Mouse (Mus musculus) heart, postnatal 25 days (tissue): ENCODE measurements around the gene Fos. TPM values are rescaled to one million over a fixed set of nuclear protein-coding genes. Genes with fewer than 3 reads are reported as not detected.
"Not testable (repeated sequence)": the region's sequence is repeated elsewhere in the genome, so short reads cannot be mapped to it uniquely, and the experiment has no call there.

Experiments used
- DNase-seq: peaks from one replicate; pipeline ENCODE4 v3.0.0; 2022; ENCODE audit warnings: low spot score
- intact Hi-C: fragments of 180-260 bp; cut with DNase I; formaldehyde crosslinking; loops from one replicate; pipeline ENCODE4 v1.15.1; 2025
- total RNA-seq, 2 experiments: library from RNA; stranded (reverse); gene quantifications; 2 replicates each; pipeline ENCODE4 v1.2.3; 2021

The Fos gene
- total RNA-seq, 2 experiments from 2014 or later, result 3.4 to 3.9 TPM

DNA sequence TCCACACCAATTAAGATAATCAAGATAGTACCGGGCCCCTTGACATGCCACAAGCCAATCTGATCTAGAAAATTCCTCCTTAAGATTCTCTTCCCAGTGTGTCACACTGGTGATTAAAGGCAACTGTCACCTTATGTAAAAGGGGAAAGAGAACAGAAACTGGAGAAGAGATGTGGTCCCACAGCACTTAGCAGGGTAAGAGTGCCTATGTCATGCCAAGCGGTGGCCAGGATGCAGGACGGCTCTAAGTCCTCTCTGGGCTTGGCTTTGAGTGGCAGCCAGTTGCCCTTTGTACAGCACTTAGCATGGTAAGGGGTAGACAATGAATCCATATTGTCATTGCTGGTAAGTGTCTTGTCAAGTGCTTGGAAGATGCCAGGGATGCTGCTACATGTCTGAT is 42.2 kb downstream of the Fos start:
- DNase-seq, result no peak
- intact Hi-C loops, result no loop called here

DNA sequence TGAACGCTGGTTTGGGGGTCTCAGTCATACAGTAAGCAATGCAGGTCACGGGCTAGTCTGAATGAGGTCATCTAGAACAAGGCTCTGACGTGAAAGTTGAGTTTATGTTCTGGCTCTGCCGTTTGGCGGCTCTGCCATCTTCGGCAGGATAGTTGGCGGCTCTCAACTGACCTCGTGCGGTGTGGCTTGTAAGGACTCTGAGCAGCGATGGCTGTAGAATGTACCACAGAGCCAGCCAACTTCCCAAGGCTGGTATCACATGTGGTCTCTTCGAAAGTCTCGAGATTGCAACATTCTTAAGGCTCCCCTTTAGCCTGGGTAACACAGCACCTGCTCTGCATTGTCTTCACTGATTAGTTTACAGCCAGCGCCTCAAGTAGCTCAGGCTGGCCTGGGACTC is 43.6 kb downstream of the Fos start:
- DNase-seq, result no peak
- intact Hi-C loops, result no loop called here

GRCm38 (mm10) chr12:85518009-85518408 is 44.3 kb downstream of the Fos start:
- intact Hi-C loops, result no loop called here
- no peak for DNase-seq

- no peak for DNase-seq
- intact Hi-C loops, result no loop called here
Observed at GRCm38 (mm10) chr12:85519553-85519952, 45.9 kb downstream of the Fos start.

GRCm38 (mm10) chr12:85521101-85521500 is 47.4 kb downstream of the Fos start:
- no peak for DNase-seq
- intact Hi-C loops, result no loop called here

DNA sequence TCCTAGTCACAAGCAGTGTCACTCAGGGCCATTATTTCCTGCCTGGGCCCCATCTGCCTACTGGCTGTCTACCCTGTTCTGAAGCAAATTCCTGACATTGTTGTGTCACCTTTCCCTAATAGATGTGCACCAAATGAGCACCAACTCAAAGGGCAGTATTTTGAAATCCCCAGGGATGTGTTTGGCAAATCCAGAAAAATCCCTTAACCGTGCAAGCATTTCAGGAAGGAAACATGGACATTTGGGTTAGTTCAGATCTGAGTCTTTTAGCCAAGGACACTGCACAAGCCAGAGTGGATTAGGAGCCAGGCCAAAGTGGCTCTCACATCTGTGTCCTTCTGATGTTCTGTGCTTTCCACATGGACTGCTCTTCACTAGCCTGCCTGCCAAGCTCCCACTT is 48.0 kb downstream of the Fos start:
- no peak for DNase-seq

GRCm38 (mm10) chr12:85522631-85523388 is 49.1 kb downstream of the Fos start:
- intact Hi-C loops, result no loop called here
- DNase-seq, result no peak

More for the DNA sequence above, 48.0 kb downstream of the Fos start:
- intact Hi-C loops, result no loop called here

- DNase-seq, result no peak
- intact Hi-C loops, result no loop called here
Observed at GRCm38 (mm10) chr12:85523421-85524192, 49.9 kb downstream of the Fos start.

DNA sequence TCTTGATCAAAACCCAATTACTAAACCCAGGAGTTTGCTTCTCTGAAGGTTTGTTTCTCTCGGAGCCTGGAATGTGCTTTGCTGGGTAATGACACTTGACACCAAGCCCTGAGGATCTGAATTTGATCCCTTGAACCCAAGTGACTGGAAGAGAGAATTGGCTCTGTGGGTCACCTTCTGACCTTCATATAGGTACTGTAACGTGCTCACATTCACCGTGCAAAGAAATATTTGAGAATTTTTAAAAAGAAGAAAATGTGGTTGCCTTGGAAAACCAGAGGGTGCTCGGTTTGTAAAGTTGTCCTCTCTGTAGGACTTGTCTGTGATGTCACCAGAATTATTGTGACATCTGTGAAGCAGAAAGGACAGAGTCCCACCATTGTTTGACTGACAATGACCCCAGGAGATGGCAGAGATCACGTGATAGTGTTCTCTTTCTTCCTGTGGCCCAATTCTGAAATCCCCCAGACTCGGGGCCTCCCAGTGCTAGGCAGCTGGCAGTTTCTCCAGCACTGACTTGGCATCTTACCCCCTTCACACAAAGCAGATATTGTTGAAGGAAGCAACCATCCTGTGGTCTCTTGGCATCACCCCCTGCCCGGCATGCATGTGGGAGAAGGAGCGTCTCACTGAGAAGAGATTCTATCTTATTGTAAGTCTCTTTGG is 50.6 kb downstream of the Fos start:
- intact Hi-C loops, result no loop called here
- no peak for DNase-seq

GRCm38 (mm10) chr12:85524859-85525495 is 51.3 kb downstream of the Fos start:
- intact Hi-C loops, result not testable (repeated sequence)

More at GRCm38 (mm10) chr12:85524859-85525495, 51.3 kb downstream of the Fos start:
- not testable (repeated sequence) for DNase-seq

Other genes starting within 250 kb of the Fos start
- gene Mlh3, start 203.3 kb upstream of the Fos start, total RNA-seq, result 1 to 10 TPM; 6.9 to 7.5 TPM
- 10 to 100 TPM; 14.5 to 19.5 TPM for gene Acyp1, start 185.5 kb upstream of the Fos start, total RNA-seq
- gene Zc2hc1c, start 185.3 kb upstream of the Fos start, total RNA-seq, result 1 to 10 TPM; 1.9 to 2.0 TPM
- gene Nek9, start 134.5 kb upstream of the Fos start, total RNA-seq, result 10 to 100 TPM; 90.6 to 93.4 TPM
- gene Tmed10, start 99.0 kb upstream of the Fos start, total RNA-seq, result 100 to 1,000 TPM; 155 to 163 TPM
- gene Jdp2, start 125.1 kb downstream of the Fos start, total RNA-seq, result 1 to 10 TPM; 8.8 to 9.2 TPM
- gene Batf, start 212.8 kb downstream of the Fos start, total RNA-seq, result 1 to 10 TPM in 1 of 2 experiments, under 1 TPM in 1; 0.55 to 1.0 TPM